Mouse (Mus musculus) MEL-GATA-1-ER (cell line): Measurements from ENCODE around the gene Dnase1.
A peak's percentile ranks its signal among the peaks of the same experiment; 100 is the strongest.
"Not testable (repeated sequence)": the region's sequence is repeated elsewhere in the genome, so short reads cannot be mapped to it uniquely, and the experiment has no call there.

Source experiments
- DNase-seq: peaks from one replicate; pipeline ENCODE4 v3.0.0-alpha.2; 2012; ENCODE audit warnings: low read depth; ENCODE audit errors: extremely low read depth

Gene Dnase1

GRCm38 (mm10) chr16:4044093-4044492, 7.4 kb downstream of the Dnase1 start:
- DNase-seq: no peak

- DNase-seq: no peak
These were observed 8.8 kb downstream of the Dnase1 start for GRCm38 (mm10) chr16:4045524-4045923.

GRCm38 (mm10) chr16:4052601-4053000, 15.9 kb downstream of the Dnase1 start:
- no peak for DNase-seq

GRCm38 (mm10) chr16:4053811-4054210, 17.1 kb downstream of the Dnase1 start:
- DNase-seq: no peak

GRCm38 (mm10) chr16:4064945-4065344, 28.2 kb downstream of the Dnase1 start:
- DNase-seq: no peak

- DNase-seq: no peak
These were observed 31.8 kb downstream of the Dnase1 start for GRCm38 (mm10) chr16:4068588-4068987.

- DNase-seq: no peak
These were observed 37.6 kb downstream of the Dnase1 start for GRCm38 (mm10) chr16:4074297-4074696.

GRCm38 (mm10) chr16:4074836-4075235, 38.1 kb downstream of the Dnase1 start:
- DNase-seq: peak; percentile 77

GRCm38 (mm10) chr16:4077384-4078061, 40.8 kb downstream of the Dnase1 start, which contains the start of gene Trap1:
TSS of gene Trap1 (minus strand) at chr16:4077827.
- DNase-seq: peak; percentile 72

- not testable (repeated sequence) for DNase-seq
These were observed 41.6 kb downstream of the Dnase1 start for GRCm38 (mm10) chr16:4078302-4078701.

- no peak for DNase-seq
These were observed 42.9 kb downstream of the Dnase1 start for GRCm38 (mm10) chr16:4079656-4080055.

- not testable (repeated sequence) for DNase-seq
These were observed 43.7 kb downstream of the Dnase1 start for GRCm38 (mm10) chr16:4080419-4080818.

- DNase-seq: no peak
These were observed 48.3 kb downstream of the Dnase1 start for GRCm38 (mm10) chr16:4085051-4085450.

- no peak for DNase-seq
These were observed 49.2 kb downstream of the Dnase1 start for GRCm38 (mm10) chr16:4085851-4086387.

GRCm38 (mm10) chr16:4087214-4087913, 50.6 kb downstream of the Dnase1 start:
- DNase-seq: no peak
